Mouse (Mus musculus) testis, adult 2 months (tissue): ENCODE data around the gene Lactb. TPM values are rescaled to one million over a fixed set of nuclear protein-coding genes. Genes with fewer than 3 reads are reported as not detected.

Experiments
- H3K27ac ChIP-seq: fragments of 200-500 bp; 2 replicates; pipeline ENCODE4 v1.5.1; 2012; ENCODE audit warnings: low read depth, low read length; ENCODE audit not compliant: control insufficient read depth, insufficient read depth
- H3K27me3 ChIP-seq: fragments of 200-500 bp; 2 replicates; pipeline ENCODE4 v1.6.1; 2012; ENCODE audit warnings: mild to moderate bottlenecking, low read length, moderate library complexity; ENCODE audit not compliant: control insufficient read depth, insufficient read depth
- H3K36me3 ChIP-seq: fragments of 200-500 bp; 2 replicates; pipeline ENCODE4 v1.6.1; 2012; ENCODE audit warnings: mild to moderate bottlenecking, low read length; ENCODE audit not compliant: control insufficient read depth, insufficient read depth
- H3K4me1 ChIP-seq: fragments of 200-500 bp; 2 replicates; pipeline ENCODE4 v1.6.1; 2012; ENCODE audit warnings: low read length; ENCODE audit not compliant: control insufficient read depth, insufficient read depth
- H3K4me3 ChIP-seq: fragments of 200-500 bp; 2 replicates; pipeline ENCODE4 v1.5.1; 2012; ENCODE audit warnings: low read depth, mild to moderate bottlenecking, low read length, moderate library complexity, mixed read lengths; ENCODE audit not compliant: control insufficient read depth
- CTCF ChIP-seq: fragments of 200-500 bp; IDR thresholded peaks from 2 replicates; pipeline ENCODE4 v1.5.1; 2012; ENCODE audit warnings: low read depth, mild to moderate bottlenecking, inconsistent platforms, low read length, moderate library complexity; ENCODE audit not compliant: control insufficient read depth, insufficient read depth, insufficient replicate concordance
- POLR2A ChIP-seq: fragments of 200-500 bp; IDR thresholded peaks from 2 replicates; pipeline ENCODE4 v1.6.1; 2012; ENCODE audit warnings: low read depth, mild to moderate bottlenecking, inconsistent platforms, low read length, moderate library complexity; ENCODE audit not compliant: control insufficient read depth
- polyA plus RNA-seq: library from polyadenylated mRNA; depleted of rRNA; stranded (reverse); fragments of >200 nt; gene quantifications from 2 replicates; pipeline ENCODE4 v1.2.3, GENCODE M21; 2012; rRNA removed

The Lactb gene
- 3.9 and 5.2 TPM in 2 replicates for polyA plus RNA-seq

- Histone ChIP-seq H3K4me1 (peaks cover 2% of the 10 kb centered on the region; the same call in 1 of the 2 replicates), H3K4me3 (peak within 1 kb of the TSS; percentile 86), H3K27me3 (no peaks in the 10 kb centered on the region), H3K27ac (peak within 1 kb of the TSS; percentile 41), H3K36me3 (no peaks in the 10 kb centered on the region; the same call in 1 of the 2 replicates)
- TF ChIP-seq CTCF (no peak), POLR2A (peak; percentile 48; the same call in 1 of the 2 replicates)
Observed at GRCm38 (mm10) chr9:66975239-66975645, at the start of gene Lactb. Lactb (minus strand) TSS chr9:66975484.

GRCm38 (mm10) chr9:67023371-67023770, 48.1 kb upstream of the Lactb start:
- no peaks in the 10 kb centered on the region for H3K36me3 ChIP-seq
- H3K4me1 ChIP-seq = 0 out of 2 replicates have a peak, but pooled peaks cover 2% of the 10 kb centered on the region
- no peak overlapping the region for H3K4me3 ChIP-seq
- no peak overlapping the region for H3K27ac ChIP-seq
- no peaks in the 10 kb centered on the region for H3K27me3 ChIP-seq
- TF ChIP-seq POLR2A (no peak), CTCF (no peak)

- H3K27ac ChIP-seq = peak overlapping the region; percentile 5; the same call in 1 of the 2 replicates
- no peaks in the 10 kb centered on the region for H3K36me3 ChIP-seq
- H3K4me3 ChIP-seq = no peak overlapping the region
- no peaks in the 10 kb centered on the region for H3K27me3 ChIP-seq
- TF ChIP-seq CTCF (no peak), POLR2A (no peak)
- no peaks in the 10 kb centered on the region for H3K4me1 ChIP-seq
Observed at GRCm38 (mm10) chr9:67020063-67020462, 44.8 kb upstream of the Lactb start.

DNA sequence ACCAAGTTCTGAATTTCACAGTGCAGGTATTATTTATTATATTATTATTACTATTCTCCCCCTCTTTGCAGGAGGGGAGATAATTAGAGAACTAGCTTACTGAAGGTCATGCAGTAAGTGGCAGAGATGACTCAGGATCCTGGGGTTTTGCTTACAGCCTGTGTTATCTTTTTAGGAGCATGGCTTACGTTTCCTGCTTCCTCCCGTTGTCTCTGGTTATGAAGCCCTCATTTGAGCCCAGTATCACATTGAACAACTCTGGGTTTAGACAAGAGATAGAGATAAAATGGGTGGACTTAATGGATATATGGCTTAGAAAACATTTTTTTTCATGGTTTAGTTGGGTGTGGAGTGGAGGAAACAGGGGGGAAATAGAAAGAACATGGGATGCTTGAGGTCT, 38.2 kb upstream of the Lactb start:
- Histone ChIP-seq H3K4me3 (no peak overlapping the region), H3K4me1 (0 out of 2 replicates have a peak, but pooled peaks cover 2% of the 10 kb centered on the region), H3K27me3 (no peaks in the 10 kb centered on the region), H3K36me3 (no peaks in the 10 kb centered on the region), H3K27ac (no peak overlapping the region)
- TF ChIP-seq CTCF (no peak), POLR2A (no peak)

DNA sequence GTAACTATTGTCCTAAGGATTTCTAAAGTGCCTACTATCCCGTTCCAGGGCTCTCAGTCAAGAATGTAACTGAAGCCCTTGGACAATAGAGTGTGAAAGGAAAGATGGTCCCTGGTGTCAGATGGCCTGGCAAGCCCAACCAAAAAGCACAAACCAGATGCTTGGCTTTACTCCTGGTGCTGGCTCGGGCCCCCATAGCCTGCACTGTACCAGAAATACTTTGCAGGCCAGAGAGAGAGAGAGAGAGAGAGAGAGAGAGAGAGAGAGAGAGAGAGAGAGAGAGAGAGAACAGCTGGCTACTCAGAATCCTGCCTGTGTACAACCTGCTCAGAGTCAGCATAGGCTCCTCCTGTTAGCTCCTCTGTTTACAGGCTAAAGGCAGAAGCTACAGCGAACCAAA, 37.2 kb upstream of the Lactb start:
- 0 out of 2 replicates have a peak, but pooled peaks cover 2% of the 10 kb centered on the region for H3K4me1 ChIP-seq
- H3K27me3 ChIP-seq = no peaks in the 10 kb centered on the region
- H3K36me3 ChIP-seq = no peaks in the 10 kb centered on the region
- TF ChIP-seq POLR2A = no peak
- TF ChIP-seq CTCF = no peak
- H3K27ac ChIP-seq = no peak overlapping the region
- H3K4me3 ChIP-seq = no peak overlapping the region

GRCm38 (mm10) chr9:67011483-67011882, 36.2 kb upstream of the Lactb start:
- 0 out of 2 replicates have a peak, but pooled peaks cover 2% of the 10 kb centered on the region for H3K4me1 ChIP-seq
- H3K27ac ChIP-seq = no peak overlapping the region
- H3K4me3 ChIP-seq = no peak overlapping the region
- no peaks in the 10 kb centered on the region for H3K27me3 ChIP-seq
- no peaks in the 10 kb centered on the region for H3K36me3 ChIP-seq
- TF ChIP-seq POLR2A (no peak), CTCF (no peak)

- no peaks in the 10 kb centered on the region for H3K36me3 ChIP-seq
- 0 out of 2 replicates have a peak, but pooled peaks cover 2% of the 10 kb centered on the region for H3K4me1 ChIP-seq
- no peaks in the 10 kb centered on the region for H3K27me3 ChIP-seq
- H3K27ac ChIP-seq = no peak overlapping the region
- TF ChIP-seq CTCF = no peak
- no peak for TF ChIP-seq POLR2A
- no peak overlapping the region for H3K4me3 ChIP-seq
Observed at GRCm38 (mm10) chr9:67008781-67009180, 33.5 kb upstream of the Lactb start.

DNA sequence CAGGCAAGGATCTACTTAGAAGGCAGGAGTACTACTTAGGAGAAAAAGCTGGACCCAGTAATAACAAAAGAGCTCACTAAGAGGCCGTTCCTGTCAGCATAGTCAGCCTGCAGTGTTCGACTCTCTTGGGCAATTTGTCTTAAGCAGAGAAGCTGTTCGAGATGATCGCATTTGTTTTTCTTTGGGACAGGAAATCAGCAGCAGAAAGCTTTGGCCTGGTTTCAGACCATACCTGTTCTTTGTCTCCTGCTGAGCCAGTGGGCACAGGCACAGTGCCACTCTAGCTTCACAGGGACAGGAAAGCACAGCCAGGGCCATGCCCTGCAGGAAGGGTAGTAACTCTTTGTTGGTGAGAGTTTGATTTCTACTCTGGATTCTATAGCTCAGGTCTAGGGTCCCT, 31.1 kb upstream of the Lactb start:
- TF ChIP-seq POLR2A (no peak), CTCF (no peak)
- Histone ChIP-seq H3K4me1 (no peaks in the 10 kb centered on the region), H3K27me3 (no peaks in the 10 kb centered on the region), H3K4me3 (no peak overlapping the region), H3K36me3 (no peaks in the 10 kb centered on the region), H3K27ac (no peak overlapping the region)
